Mouse (Mus musculus) cerebellum, adult 9-11 months (tissue): Measurements from ENCODE around the gene Nkapd1.
"Not testable (repeated sequence)": the region's sequence is repeated elsewhere in the genome, so short reads cannot be mapped to it uniquely, and the experiment has no call there.

Source experiments
- DNase-seq: peaks from one replicate; pipeline ENCODE4 v3.0.0; 2022

Gene Nkapd1

DNA sequence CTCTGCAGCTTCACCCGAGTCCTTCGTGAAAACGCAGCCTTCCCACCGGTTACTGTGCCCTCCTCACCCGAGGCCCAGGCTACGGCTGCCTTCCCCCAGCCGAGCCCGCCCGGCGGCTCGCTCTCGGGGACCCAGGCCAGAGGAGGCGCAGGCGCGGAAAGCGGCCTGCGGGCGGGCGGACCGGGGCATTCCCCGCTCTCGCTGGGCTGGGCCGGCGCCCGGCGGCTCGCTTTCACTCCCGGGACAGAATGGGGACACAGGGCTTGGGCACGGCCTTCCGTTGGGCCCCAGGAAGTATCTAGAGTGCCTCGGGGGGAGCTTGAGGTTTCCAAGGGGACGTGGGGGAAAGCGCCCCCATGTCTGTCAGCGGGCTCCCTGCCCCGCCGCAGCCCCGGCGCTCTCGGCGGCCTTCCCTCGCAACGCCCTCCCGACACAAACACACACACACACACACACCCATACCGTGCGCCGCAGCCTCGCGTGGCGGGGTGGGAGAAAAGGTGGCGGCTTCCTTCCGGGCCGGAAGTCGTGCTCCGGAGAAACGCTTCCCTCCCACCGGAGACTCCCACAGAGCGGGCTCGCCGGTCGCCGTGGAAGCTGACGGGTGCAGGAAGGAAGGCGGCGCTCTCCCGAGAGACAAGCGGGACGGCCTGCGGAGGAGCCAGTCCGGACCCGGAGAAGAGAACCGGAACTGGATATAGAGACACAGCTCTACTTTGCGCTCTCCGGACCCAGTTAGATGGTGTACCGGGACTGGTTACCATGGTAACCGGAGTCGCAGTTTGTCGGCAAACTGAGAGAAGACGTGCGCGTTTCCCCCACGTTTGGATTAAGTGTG, at the start of gene Nkapd1, which contains the start of gene Pih1d2:
Nkapd1 (minus strand) TSS at position 699 of the 838 bp plus-strand sequence.
Pih1d2 (plus strand) TSS at position 556 of the 838 bp plus-strand sequence.
- DNase-seq: peak; percentile 89

- DNase-seq: no peak
Measured at GRCm38 (mm10) chr9:50666442-50666841, 49.2 kb upstream of the Nkapd1 start.

DNA sequence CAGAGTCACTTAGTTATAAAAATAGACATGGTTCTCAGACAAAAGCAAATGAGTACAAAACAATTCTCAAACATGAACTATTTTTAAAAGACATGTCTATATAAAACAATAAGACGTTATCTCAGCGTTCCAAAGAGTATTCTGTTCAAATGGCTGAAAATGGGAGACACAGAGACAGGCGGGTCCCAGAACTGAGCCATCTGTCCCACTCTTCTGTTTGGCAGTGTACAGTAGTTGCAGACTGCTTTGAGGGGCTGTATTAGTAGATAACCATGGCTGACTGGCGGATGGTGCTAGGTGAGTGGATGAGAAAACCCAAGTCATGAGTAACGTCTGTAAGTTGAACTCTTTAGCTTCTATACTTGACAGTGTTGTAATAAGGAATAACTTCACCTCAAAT, 47.6 kb upstream of the Nkapd1 start:
- no peak for DNase-seq

- DNase-seq: peak; percentile 51
Measured at GRCm38 (mm10) chr9:50660431-50660830, 43.2 kb upstream of the Nkapd1 start.

DNA sequence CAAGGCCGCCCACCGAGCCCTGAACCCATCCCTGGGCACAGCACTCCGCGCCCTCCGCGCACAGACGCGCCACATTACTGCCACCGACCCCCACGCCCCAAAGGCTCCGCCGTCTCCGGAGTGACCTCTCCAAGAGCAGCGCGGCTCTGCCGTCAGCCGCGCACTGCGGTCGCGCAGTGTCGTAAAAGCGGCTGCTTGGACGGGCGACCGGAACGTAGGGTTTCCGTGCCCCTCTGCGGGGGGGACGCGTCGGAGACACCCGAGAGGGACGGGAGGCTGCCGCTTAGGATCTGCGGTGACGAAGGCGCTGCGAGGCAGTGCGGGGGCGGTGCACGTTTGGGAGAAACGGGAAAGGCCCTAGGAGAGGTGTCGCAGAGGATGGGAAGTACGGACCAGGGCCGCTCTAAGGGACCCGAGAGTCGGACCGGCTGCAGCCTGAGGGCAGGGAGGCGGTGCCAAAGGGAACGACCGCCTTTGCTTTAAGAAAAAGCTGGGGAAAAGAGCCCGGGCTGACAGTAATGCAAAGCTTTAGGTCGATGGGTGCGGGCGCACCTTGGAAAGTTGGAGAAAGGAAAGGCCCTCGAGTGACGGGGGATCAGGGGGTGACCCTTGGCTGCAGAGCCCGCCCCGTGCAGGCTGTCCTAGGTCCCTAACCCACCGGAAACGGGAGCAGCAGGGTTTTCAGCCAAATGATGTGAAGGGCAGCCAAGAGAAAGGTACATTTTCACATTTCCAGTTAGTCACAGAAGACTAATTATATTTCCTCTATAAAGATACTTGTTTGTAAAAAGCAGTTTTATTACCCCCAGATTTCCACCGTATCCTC, 42.3 kb upstream of the Nkapd1 start, which contains the start of gene Dlat:
Dlat (minus strand) TSS at position 389 of the 826 bp plus-strand sequence.
- peak; percentile 94 for DNase-seq

DNA sequence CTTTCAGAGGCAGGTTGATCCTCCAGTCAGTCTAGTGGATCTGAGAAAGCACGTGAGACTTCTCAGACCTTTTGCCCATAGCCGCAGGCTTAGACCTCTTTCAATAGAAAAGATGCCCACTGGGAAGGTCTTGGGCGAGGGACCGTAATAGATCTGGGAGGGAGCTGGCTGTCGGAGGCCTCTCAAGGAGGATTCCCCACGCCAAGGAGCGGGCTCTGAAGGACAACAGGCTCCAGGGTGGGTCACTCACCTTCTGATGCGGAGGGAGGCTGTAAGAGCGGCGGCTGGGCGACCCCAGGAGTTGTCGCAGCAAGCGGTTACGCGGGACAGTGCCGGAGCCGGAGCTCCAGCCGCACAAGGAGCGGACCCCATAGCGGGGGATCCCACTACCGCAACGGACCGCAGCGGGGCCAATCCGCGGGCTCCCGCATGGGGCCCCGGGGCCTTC, 41.7 kb upstream of the Nkapd1 start:
- DNase-seq: no peak

DNA sequence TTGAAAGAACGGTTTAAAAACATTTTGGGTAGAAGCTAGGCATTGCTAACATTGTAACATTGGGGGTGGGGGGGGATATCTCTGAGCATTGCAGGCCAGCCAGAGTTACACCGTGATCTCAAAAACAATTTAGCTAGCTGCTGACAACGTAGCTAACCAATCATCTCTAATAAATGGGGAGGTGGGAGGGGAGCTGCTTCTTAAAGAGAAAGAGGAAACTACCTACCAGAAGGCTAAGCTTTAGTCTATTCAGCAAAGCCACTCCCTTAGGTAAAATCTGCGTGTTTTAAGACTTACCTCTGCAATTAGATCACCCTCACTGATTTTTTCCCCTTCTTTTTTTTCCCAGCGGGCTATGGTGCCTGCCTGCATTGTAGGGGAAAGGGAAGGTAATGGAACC, 41.1 kb upstream of the Nkapd1 start:
- no peak for DNase-seq

GRCm38 (mm10) chr9:50650503-50650902, 33.2 kb upstream of the Nkapd1 start:
- no peak for DNase-seq

- no peak for DNase-seq
Measured at GRCm38 (mm10) chr9:50646826-50647370, 29.6 kb upstream of the Nkapd1 start.

GRCm38 (mm10) chr9:50634270-50634669, 17.0 kb upstream of the Nkapd1 start:
- DNase-seq: no peak

- no peak for DNase-seq
Measured at GRCm38 (mm10) chr9:50633059-50633458, 15.8 kb upstream of the Nkapd1 start.

GRCm38 (mm10) chr9:50632016-50632688, 14.9 kb upstream of the Nkapd1 start:
- no peak for DNase-seq

GRCm38 (mm10) chr9:50630903-50631302, 13.6 kb upstream of the Nkapd1 start:
- DNase-seq: not testable (repeated sequence)

DNA sequence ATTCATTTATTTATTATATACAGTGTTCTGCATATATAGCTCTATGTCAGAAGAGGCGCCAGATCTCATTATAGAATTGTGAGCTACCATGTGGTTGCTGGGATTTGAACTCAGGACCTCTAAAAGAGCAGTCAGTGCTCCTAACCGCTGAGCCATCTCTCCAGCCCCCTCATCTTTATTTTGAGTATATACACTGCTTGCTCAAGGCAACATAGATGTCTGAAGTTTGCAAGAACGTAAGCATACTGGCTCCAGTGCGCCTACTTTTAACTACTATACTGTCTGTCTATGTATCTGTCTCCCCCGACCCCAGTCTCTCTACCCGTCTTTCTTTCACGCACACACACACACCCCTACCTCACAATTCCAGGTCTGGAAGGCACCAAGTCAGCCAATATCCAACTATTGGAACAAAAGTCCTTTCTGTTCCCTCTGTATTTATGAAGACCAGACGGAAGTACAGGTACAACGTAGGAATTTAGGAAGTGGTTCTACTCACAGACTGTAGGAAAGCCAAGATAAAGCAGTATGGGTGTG, 598 bp upstream of the Nkapd1 start:
- DNase-seq: no peak

GRCm38 (mm10) chr9:50616161-50616560, 1.1 kb downstream of the Nkapd1 start:
- DNase-seq: no peak

DNA sequence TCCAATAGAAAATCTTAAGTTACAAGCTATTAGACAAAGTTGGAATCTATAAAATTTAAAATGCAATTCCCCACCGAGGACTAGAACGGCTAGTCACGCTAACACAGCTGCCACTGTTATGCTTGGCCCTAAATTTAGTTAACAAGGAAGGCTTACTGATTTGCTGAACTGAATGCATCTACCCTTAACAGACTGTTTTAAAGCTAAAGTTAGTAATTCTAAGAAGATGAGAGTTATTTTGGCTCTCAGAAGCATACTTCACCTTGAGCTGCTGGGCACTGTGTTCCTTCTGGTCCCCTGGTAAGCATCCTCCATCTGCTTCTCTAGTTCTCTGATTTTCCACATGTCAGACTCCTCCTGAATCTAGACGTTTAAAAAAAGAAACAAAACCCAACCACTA, 5.1 kb downstream of the Nkapd1 start:
- no peak for DNase-seq

GRCm38 (mm10) chr9:50604338-50604737, 12.9 kb downstream of the Nkapd1 start:
- DNase-seq: no peak

DNA sequence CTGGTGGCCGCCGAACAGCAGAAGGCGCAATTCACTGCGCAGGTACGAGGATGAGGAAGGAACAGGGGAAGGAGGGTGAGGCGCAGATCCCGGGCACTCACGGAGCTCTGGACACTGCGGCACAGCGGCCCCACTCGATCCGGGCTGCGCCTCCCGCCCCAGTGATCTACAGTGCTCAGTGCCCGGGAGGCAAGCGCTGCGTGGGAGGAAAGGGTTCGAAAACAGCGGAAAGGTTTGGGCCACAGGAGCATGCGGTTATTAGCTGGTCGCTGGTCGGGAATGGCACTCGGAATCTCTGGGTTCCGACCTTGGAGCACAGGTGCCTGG, 13.3 kb downstream of the Nkapd1 start:
- DNase-seq: no peak

DNA sequence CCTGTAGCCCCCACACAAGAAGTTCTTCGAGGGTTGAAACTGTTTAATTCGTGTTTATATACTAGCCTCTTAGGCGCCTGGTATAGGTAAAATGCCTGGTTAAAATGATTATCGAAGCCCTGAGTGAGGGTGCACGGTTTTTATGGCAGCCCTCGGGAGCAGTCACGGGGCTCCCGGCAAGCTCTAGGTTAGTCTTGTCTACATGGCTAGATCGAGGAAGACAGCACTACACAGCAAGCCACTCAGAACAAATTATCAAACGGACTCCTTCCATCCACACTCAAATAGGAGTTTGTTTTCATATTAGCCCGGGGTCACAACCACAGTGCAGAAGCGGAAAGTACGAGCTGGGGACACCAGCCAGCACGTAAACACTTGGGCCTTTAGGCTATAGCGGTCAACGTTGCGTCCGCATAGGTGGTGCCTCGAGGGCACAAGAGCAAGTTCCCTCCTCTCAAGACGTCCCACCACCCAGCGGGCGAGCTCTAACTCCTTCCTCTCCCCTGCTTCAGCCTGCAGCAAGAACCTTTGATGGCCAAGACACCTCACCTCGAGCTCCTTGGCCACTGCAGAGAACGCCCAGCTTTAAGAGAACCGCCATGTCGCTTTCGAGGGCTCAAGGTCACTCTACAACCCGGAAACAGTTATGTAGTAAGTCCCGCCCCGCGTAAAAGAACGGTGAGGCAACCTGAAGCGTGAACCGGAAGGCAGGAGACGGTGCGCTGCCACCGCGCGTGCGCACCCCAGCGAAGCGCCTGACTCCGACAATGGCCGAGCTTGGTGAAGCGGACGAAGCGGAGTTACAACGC, 13.9 kb downstream of the Nkapd1 start, which contains the start of the genes Sdhd and Timm8b:
Sdhd (minus strand) TSS at position 624 of the 809 bp plus-strand sequence.
Timm8b (plus strand) TSS at position 722 of the 809 bp plus-strand sequence.
- peak; percentile 96 for DNase-seq

DNA sequence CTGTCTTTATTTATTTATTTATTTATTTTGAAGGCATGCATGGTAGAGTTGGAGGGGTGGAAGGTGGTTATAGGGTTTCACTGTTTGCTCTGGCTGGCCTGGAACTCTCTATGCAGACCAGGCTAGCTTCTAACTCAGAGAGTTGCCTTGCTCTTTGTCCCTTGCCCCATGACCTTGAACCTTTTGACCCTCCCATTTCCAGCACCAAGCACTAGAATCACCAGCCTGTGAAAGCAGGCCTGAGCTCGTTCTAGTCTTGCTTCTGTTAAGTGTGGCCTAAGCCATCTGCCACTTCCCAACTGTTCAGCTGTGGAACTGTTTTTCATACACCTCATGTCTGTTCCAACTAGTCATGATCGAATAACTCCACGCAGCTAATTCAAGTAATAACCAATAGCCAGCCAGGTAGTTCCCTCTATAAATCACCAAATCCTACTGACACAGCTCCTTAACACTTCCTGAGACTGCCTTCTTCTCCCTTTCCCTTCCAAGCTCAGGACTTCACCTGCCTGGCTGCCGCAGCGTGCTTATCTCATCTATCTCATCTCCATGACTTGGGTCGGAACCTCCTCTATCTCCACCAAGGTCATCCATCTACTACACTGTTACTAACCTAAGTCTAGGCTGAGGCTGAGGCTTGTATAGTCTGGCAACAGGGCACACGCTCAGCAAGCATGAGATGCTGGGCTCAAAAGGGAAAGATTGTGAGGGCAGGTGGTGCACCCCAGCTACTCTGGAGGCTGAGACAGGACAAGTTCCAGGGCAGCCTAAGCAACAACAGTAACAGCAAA, 15.0 kb downstream of the Nkapd1 start:
- no peak for DNase-seq

DNA sequence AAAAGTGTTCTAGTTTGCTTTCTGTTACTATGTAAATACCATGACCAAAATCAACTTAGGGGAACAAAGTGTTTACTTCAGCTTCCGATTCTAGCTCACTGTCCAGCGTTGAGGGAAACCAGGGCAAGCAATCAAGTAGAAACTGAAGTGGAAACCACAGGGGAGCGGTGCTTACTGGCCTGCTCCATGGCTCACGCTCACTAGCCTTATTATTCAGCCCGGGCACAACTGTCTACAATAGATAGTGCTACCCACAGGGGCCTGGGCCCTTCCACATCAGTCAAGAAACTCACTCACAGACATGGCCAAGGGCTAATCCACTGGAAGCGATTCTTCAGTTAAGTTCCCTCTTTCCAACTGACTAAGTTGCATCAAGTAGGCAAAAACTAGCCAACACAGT, 15.7 kb downstream of the Nkapd1 start:
- DNase-seq: no peak
